Mouse (Mus musculus): Measurements from ENCODE around the gene Selenov. TPM values are rescaled to one million over a fixed set of nuclear protein-coding genes. Genes with fewer than 3 reads are reported as not detected.
A peak's percentile ranks its signal among the peaks of the same experiment; 100 is the strongest.

Selenov gene
- total and polyA plus RNA-seq, 3 experiments, result not detected

DNA sequence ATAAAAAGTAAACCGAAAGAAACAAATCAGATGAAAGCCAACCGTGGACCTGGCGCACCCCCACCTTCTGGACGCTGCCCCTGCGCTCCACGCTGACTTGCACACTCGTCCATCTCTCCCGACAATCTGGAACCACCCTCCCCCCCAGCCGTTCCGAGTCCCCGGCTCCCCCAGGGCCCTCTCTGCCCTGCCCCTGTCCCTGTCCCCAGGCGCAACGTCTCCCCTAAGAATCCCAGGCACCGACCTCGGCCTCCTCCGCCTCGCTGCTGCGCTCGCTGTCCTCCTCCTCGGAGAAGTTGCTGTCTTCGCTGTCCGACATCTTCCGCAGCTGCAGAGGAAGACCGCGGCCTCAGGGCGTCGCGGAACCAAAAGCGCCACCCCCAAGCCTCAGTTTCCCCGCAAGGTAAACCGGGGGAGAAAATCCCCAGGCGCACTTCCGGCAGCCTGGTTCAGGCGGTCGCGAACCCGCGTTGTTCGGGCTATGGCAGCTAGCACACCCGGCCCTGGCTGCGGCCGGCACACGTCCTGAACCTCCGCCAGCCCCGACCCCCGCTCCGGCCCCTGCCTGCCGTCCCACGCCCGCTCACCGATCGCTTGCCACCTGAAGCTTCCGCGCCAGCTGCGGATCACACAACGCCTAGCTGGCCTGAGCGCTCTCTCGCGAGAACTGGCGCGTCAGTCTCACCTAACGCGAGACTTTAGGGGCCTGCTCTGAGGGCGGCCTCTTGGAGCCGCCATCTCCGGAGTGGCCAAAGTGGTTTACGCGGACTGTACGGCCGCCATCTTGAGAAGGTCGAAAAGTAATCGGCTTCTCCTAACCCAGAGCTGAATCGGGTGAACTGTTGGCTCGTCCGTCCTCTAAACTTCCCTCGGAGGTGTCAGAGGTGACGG, 47.4 kb upstream of the Selenov start, which contains the start of gene Supt5:
Gene Supt5 (minus strand): TSS at position 639 of the 891 bp plus-strand sequence.
- Histone ChIP-seq H3K36me3 (ENCODE audit: control insufficient read depth in 1 of 2, insufficient read depth in 2 of 2, low read length in 2 of 2) (peaks cover 0 to 13% of the 10 kb centered on the region in 2 experiments; a peak in 2 of 4 replicates), H3K4me1 (ENCODE audit: control insufficient read depth in 1 of 2, insufficient read depth in 2 of 2, low read length in 2 of 2) (0 out of 4 replicates have a peak, but pooled peaks cover 0 to 6% of the 10 kb centered on the region in 2 experiments), H3K4me3 (ENCODE audit: control insufficient read depth in 1 of 2, insufficient read depth in 1 of 2, low read depth in 2 of 2, low read length in 2 of 2) (peak within 1 kb of the TSS; percentile 63 to 99), H3K79me2 (ENCODE audit: control insufficient read depth, insufficient read depth, low read length, poor library complexity) (peaks cover 47% of the 10 kb centered on the region), H3K27ac (ENCODE audit: control insufficient read depth, low read depth, low read length) (peak within 1 kb of the TSS; percentile 72), H3K9me3 (replicated peaks; ENCODE audit: insufficient read depth, low read length) (no peaks in the 10 kb centered on the region), H3K9ac (ENCODE audit: control insufficient read depth, low read depth, low read length, poor library complexity, severe bottlenecking) (peak within 1 kb of the TSS; percentile 87), H3K27me3 (ENCODE audit: control insufficient read depth in 1 of 2, insufficient read depth in 2 of 2, low read length in 2 of 2) (no peaks in the 10 kb centered on the region)
- peak; percentile 99 for DNase-seq (ENCODE audit: low read depth, low spot score)
- TF ChIP-seq CHD2 (IDR thresholded peaks at IDR 0.05; ENCODE audit: low read length) (peak; percentile 99), USF1 (IDR thresholded peaks at IDR 0.05; ENCODE audit: low read depth, low read length) (no peak), NELFE (IDR thresholded peaks at IDR 0.05; ENCODE audit: low read depth, low read length) (peak; percentile 96), HCFC1 (IDR thresholded peaks at IDR 0.05; ENCODE audit: low read depth, low read length) (peak; percentile 95), TCF12 (IDR thresholded peaks at IDR 0.05; ENCODE audit: low read depth, low read length) (peak; percentile 61), ZMIZ1 (IDR thresholded peaks at IDR 0.05; ENCODE audit: low read depth, low read length) (peak; percentile 84; the same call in 1 of the 2 replicates), MYB (IDR thresholded peaks at IDR 0.05; ENCODE audit: low read depth, low read length) (no peak), SMC3 (IDR thresholded peaks at IDR 0.05; ENCODE audit: low read depth, low read length) (no peak), ELF1 (IDR thresholded peaks at IDR 0.05; ENCODE audit: low read depth, low read length) (no peak), RAD21 (IDR thresholded peaks at IDR 0.05; ENCODE audit: low read depth, low read length) (no peak), MXI1 (IDR thresholded peaks at IDR 0.05; ENCODE audit: low read depth, low read length) (peak; percentile 5), RCOR1 (IDR thresholded peaks at IDR 0.05; ENCODE audit: low read depth, low read length) (peak; percentile 78; the same call in 1 of the 2 replicates), MYC (IDR thresholded peaks at IDR 0.05; ENCODE audit: low read depth, low read length) (no peak), SIN3A (IDR thresholded peaks at IDR 0.05; ENCODE audit: low read length) (peak; percentile 77), JUND (IDR thresholded peaks at IDR 0.05; ENCODE audit: low read depth, low read length) (no peak), POLR2A (IDR thresholded peaks at IDR 0.05; ENCODE audit: control insufficient read depth in 1 of 2, insufficient read depth in 1 of 2, low read depth in 1 of 2, low read length in 2 of 2, poor library complexity in 1 of 2) (peak; percentile 91 to 95), CTCF (IDR thresholded peaks at IDR 0.05 in 2 of 3, conservative IDR thresholded peaks at IDR 0.05 in 1 of 3; ENCODE audit: control insufficient read depth in 1 of 3, insufficient read depth in 1 of 3, low read depth in 2 of 3, low read length in 3 of 3, poor library complexity in 1 of 3, severe bottlenecking in 1 of 3) (peak in 1 of 3 experiments; percentile 22; a peak in 1 of 6 replicates), POLR2AphosphoS2 (IDR thresholded peaks at IDR 0.05; ENCODE audit: low read length) (peak; percentile 91), NRF1 (IDR thresholded peaks at IDR 0.05; ENCODE audit: insufficient read depth, low read depth, low read length, poor library complexity, severe bottlenecking) (peak; percentile 59; the same call in 1 of the 2 replicates), MAFK (IDR thresholded peaks at IDR 0.05; ENCODE audit: borderline replicate concordance, low read depth, low read length) (no peak)

Data from MEL (cell line).